Mouse (Mus musculus): ENCODE measurements at regions not wholly inside any gene's neighbourhood (a gene's known extent, or its start where the extent isn't known, plus 50 kb on each side); places are given as distances from the start of the nearest gene placed in this dataset.

DNA sequence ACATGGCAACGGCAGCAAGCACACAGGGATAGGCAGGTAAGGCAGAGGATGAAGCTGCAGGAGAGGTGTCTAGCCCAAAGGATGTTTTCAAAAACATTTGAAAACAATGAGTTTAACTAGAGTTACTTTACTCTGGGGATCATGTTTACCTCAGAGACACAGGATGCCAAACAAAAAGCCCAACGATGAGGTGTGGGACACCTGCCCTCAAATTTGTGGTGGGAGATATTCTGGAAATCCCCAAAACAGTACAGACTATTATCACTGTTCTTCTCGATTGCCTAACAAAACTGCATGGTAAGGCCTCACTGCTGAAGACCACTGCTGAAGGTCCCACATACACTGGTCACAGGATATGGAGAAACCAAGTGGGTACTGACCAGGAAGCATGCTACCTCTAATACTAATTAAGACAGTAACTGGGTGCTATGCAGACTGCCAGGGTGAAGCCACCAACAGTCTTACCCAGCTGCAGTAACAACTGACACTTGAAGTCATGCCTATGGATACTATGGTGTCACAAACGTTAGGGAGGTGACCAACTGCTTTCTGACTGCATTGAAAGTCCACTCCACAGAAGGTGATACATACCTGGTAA is 197.1 kb upstream of the Mkln1 start:
- no peak for DNase-seq

DNA sequence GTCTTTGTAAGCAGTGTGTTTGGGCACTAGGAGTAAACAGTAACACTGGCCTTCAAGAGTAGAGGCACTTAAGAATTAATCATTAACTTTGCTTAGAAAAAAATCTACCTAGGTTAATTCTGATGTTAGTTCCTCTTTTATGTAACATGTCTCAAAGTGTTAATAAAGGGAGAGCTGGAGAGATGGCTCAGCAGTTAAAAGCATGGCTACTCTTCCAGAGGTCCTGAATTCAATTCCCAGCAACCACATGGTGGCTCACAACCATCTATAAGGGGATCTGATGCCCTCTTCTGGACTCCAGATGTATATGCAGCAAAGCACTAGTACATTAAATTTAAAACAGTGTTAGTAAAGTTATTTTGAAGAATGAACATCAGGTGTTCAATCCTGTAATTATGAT is 195.9 kb upstream of the Mkln1 start:
- DNase-seq, result no peak

DNA sequence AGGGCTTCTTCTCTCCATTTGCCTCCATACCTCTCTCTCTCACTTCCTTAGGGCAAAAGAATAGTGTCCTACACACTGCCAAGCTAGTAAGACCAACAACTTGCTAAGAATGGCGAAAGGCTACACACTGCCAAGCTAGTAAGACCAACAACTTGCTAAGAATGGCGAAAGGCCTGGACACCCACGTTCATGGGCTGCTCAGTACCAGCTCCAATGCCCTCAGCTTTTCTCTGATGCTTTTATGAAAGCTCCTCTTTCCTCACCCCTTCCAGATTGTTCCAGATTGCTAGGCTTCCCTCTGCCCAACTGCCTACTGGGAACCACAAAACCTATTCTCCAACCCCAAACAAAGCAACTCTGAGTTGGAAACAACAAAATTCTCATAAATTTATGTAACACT is 194.1 kb upstream of the Mkln1 start:
- DNase-seq, result no peak

DNA sequence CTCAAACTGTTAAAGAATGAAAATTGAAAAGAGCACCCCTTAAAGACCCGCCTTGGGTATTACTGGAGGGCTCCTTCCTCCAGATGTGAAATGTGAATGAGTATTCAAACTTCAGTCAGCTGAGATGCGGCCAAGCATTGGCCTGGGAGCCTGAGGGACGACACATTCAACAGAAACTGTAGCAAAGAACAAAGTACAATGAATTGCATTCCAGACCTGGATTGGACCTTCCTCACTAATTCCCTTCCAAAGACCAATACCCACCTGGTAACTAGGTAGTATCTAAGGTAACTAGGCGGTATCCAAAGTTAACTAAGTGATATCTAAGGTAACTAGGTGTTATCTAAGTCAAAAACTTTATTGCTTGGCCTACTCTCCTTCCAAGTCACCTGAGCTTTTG is 193.7 kb upstream of the Mkln1 start:
- no peak for DNase-seq

DNA sequence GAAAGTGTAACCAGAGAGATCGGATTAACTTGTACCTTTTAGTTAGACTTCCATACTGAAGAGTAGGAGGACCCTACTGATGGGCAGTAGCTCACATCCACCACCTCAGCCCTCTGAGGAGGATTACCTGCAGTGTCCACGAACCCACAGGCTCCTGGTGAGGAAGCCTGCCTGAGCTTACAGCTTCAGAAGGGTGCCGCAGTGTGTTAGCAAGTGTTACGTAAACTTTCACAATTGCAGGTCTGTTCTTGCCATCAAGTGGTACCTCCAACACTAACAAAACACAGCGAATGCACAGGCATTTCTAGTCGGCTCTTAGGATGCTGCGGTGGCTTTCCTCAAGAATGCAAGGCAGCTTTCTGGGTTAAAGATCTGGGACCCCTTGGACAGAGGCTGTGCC is 192.4 kb upstream of the Mkln1 start:
- DNase-seq, result no peak

DNA sequence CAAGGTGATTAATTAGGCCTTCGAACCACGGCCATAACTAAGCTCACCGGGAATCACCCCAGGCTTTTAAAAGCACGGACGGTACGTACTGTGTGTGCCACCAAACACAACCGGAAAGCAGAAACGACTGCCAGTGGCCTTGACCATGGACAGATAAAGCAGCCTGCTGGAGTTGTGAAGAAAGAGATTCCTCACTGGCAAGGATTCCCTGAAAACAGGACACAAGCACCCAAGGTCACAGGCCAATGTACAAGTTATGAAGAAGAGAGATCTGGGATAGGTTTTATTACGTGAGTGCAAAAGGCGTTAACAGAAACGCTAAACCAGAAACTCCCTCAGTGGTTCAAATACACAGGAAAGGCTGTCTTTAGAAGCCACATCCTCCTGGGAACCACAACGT is 191.3 kb upstream of the Mkln1 start:
- DNase-seq, result no peak

DNA sequence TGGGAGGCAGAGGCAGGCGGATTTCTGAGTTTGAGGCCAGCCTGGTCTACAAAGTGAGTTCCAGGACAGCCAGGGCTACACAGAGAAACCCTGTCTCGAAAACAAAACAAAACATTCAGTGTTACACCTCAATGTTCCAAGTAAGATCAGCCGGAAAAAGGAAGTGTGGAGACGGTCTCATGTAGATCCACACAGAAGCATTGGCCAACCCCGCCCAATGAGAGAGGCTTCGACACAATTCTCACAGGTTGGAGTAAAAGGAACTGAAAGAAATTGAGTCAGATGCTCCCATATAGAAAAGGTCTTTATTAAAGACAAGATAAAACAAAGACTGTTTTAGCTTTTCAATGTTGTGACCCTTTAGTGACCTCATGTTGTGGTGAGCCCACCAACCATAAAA is 190.3 kb upstream of the Mkln1 start:
- no peak for DNase-seq

DNA sequence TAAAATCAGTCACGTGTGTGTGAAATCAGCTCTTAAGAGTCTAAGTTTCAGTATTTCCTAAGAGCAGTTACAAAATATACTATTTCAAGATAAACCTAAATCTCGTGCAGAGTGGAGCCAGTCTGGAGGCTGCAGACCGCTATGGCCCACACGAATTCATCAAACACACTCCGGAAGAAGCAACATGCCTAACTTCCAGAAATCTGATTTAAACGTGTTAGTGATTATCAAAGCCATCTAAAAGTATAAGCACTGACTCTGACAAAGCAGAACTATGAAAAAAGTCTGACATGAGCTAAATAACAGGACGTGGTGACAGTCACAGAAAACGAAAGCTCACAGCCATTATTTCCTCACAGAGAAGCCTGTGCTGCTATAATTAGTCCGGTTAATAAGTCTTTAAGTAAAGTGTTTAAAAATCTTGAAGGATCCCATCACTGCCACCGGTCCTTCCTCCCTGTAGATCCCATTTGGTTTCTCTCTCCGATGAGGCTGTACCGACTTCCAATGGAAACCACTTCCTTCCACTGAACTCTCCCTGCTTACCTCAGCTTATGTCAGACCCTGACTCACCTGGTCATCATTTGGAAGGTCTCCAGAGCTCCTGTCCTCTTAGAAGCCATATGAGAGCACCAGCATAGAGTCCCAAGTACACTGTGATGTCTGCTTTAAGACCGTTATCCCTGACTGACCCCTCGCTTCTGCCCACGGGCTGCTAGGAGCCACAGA is 189.0 kb upstream of the Mkln1 start:
- no peak for DNase-seq

DNA sequence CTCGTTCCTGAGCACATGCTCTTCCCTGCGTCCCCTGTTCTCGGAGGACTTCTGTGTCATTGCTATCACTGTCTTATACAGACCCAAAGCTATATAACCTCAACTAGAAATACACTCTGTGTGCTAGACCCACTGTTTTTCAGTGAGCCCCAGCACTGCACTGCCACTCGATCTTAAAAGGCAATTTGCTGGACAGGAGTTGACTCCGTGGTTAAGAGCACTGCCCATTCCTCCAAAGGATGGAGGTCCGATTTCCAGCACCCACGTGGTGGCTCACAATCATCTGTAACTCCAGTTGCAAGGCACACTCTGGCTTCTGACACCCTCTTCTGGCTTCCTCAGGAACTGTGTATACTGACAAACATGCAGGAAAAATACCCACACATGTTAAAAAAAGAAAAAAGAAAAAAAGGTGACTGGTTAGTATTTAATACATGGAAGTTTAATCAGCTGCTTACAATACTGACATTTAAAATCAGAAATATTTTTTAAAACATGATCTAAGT is 188.3 kb upstream of the Mkln1 start:
- DNase-seq, result no peak

DNA sequence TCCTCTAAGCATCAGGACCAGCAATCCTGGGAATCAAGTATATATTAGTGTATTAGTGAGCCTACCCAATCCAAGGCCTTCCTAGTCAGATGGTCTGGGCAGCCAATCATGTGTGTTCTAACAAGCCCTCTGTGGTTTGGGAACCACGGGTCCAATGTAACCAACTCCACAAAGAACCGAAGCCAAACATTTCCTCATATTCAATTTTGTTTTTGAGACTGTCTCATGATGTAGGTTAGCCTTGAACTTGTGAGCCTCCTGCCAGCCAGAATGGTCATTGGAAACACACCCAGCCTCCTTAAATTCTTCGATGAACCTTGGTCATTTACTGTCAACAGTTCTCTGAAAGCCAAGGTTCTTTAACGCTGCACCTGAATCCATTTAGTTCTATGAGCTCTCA is 187.4 kb upstream of the Mkln1 start:
- DNase-seq, result no peak

DNA sequence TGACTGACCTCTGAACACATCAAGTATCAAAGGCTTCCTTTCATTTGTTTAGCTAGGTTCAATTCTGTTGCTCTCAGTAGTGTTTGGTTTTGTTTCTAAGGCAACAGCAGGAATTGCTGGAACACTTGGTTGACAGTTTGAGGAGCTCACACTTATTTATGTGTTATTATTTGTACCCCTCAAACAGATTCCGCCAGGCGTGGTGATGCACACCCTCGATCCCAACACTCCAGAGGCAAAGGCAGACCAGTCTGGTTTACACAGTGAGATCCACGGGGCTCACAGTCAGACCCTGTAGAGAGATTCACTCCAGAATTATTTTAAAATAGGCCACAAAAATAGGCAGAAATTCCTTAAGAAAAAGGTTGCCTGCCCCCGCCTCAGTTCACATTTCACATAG is 186.9 kb upstream of the Mkln1 start:
- DNase-seq, result no peak

DNA sequence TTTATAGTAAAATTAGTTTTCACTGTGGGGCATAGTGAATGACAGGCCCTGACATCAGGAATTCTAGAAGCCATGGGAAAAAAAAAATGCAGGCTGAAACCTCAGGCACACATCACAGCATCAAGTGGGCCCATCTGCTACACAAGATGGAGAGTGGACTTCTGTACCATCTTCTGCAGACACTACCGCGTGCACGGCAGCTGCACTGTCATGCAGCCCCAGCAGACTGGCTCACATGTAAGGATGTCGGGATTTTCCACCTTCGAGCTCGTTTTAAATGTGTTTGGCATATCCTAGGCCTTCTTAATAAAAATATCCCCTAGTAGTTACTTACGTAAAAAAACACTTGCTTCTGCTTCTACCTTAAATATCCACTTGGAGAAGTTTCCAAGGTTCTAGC is 186.5 kb upstream of the Mkln1 start:
- no peak for DNase-seq

DNA sequence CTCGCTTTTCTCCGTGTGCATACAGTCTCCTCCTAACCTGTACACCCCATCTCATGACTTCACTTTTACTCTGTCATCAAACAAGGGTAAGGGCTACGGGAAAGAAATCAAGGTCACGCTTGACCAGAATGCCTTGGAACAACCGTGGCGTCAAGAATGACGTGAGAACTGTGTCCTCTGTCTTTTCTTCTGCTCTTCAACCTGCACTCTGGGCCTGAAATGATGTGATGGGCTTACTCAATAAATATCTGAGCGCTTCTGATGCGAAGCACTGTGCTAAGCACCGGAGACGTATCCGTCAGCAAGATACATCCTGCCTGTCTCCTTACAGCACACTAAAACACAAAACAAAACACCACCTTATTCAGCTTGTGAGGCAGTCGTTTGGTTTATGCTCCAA is 185.8 kb upstream of the Mkln1 start:
- no peak for DNase-seq

DNA sequence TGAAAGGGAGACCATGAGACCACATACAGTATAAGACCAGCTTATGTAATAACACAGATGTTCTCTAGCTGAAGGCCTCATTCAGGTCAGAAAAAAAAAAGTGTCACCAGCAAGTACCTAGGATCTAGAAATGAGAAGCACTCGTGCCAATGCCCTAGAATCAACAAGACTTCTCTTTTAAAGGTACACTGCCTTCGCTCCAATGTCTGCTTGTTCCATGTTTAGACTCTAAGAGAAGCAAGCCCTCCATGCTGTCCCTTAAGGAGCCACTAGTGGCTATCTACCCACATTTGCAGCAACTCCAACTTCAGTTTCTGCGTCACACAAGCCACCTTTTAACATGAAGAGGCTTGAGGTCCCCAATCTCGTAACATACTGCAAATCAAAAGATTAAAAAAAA is 185.4 kb upstream of the Mkln1 start:
- DNase-seq, result no peak

DNA sequence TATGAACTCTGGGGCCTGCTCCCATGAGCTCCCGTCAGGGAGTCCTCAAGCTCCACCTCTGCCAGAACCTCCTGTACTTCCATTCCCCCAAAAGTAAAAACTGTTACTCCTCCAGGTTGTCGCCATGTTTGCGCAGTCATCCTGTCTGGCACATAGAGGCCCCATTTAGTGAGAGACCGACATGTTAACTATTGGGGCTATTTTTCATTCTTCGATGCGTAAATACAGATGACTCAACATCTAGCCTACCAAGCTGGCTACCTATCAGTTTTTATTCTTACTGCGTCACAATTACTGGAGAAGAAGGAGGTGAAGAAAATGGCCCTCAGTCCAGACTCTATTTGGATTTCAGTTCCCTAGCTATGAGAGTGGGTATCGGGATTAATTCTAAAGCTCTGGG is 182.9 kb upstream of the Mkln1 start:
- no peak for DNase-seq

DNA sequence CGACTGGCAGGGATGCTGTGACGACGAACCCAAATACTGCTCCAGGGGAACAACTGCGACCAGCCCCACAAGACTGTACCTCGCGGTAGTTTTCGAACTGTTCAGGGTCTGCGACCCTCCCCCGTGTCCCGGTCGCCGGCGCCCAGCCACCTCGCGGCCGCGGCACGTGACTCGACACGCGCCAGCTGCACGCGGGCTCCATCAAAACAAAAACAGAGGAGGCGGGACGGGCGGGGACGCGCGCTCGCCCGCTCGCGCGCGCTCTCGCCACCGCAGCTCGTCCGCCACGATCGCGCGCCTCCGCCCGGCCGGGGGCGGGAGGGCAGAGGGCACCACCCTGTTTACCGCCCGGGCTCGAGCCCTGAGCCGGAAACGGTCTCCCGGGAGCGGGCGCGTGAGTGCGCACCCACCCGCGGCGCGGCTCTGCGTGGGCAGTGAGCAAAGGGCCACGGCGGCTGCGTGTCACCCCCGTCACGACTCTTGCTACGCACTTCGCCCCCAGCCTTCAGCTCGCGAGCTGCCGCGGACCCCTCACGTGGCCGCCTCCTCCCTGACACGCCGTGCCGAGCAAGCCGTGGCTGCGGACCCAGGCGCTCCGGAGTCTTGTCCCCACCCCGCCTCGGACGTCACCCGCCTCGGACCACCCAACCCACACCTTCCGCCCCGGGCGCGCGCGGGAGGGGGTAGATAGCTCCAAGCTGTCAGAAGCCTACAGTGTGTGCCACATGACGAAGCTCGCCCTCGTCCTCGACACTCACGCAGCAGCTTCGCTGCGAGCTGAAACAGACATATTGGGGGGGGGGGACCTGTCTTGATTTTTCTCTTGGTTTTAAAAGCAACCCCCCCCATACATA is 182.1 kb upstream of the Mkln1 start:
- peak; percentile 89 for DNase-seq

DNA sequence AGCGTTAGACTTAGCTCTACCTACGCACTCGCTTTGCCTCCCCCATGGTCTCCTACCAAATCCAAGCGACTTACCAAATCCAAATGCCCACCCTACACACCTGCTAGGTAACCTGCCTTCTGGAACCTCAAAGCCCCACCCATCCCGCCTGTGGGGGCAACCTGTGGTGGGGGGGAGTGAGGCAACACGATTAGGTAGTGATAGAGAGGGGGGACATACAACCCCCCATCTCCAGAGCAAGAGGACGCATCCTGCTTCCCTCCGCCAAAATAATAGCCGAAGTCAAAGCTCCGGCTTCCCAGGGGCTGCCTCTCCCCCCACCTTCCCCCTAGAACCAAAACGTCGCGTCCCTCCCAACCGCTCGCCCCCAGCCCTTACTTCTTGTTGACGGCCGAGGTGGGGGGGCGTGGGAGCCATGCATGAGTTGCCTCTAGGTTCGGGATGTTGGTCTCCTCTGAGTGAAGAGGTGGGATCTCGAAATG is 181.4 kb upstream of the Mkln1 start:
- DNase-seq, result peak; percentile 42

DNA sequence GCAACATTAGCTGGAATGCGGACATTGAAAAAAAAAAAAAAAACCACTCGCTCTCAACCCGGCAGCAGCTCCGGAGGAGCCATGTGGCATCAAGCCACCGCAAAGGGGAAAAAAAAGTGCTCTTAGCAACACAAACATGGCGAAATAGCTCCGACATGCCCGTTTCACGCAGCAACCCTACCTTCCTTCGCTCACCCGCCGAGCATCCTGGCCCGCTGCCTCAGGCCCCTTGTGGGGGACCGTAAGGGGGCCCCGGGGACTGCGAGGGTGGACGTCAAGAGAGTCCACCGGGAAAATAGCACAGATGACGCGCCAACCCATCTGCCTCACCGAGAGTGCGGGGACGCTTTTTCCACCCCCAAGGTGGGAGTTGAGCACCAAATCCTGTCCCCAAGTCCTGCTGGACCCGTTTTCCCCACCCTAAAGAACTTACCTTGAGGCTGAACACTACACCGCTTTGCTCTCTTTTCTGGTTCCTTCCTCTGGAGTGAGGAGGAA is 180.8 kb upstream of the Mkln1 start:
- DNase-seq, result peak; percentile 52

DNA sequence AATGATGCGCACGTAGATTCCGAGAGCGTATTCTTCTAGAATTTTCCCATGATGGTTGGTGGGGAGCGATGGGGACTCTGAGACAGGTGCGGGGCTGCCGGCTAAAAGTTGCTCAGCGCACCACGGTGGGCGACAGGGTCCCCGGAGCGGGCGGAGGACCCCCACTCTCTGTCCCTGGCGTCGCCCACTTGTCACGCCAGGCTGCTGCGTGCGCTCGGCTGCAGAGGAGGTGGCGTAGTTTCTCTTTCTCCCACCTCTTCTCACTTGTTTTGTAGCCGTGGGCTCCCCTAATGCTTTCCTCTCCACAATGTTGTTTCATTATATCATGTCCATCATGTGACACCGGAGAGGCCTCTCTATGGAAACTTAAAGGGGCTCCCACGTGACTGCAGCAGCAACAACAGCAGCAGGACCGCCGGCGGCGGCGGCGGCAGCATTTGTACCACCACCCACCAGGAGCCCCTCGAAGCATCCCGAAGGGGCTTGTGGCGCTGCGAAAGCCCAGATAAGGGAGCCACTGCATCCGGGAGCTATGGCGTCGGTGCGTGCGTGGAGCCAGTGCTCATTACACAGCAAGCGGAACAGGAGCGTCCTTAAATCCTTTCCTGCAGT is 180.3 kb upstream of the Mkln1 start:
- peak; percentile 48 for DNase-seq

DNA sequence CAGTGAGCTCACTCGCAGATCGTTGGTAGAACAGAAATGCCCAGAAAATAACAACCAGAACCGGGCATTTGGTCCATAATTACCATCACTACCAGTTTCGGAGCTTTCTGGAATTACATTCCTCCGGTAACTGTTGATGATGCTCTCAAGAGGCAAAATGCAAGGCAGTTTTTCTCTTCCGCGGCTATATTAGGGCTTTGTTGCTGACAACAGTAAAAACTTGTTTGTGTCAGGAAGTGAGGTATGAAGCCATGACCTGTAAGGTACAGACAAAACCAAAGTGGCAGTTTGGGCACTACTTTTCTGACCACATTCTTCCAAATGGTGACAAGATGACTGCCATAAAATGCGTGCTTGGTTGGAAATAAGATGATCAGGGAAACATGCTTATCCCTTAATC is 179.7 kb upstream of the Mkln1 start:
- DNase-seq, result no peak

DNA sequence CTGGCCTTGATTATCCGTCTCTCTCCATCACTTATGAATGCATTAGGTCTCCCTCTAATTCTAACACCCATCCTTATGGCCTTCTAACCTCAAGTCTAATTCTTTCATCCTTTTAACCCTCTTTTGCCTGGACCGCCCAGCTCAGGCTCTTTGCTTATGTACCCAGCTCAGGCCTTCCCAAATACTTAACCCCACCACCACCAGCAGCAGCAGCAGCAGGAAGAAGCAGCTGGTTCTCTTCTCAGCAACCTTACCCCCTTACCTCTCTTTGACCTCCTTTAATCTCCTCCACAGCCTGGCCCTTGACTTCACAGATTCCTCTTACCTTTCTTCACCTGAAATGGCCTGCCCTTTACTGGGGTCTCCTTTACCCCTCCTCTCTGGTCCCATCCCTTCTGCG is 178.8 kb upstream of the Mkln1 start:
- no peak for DNase-seq

DNA sequence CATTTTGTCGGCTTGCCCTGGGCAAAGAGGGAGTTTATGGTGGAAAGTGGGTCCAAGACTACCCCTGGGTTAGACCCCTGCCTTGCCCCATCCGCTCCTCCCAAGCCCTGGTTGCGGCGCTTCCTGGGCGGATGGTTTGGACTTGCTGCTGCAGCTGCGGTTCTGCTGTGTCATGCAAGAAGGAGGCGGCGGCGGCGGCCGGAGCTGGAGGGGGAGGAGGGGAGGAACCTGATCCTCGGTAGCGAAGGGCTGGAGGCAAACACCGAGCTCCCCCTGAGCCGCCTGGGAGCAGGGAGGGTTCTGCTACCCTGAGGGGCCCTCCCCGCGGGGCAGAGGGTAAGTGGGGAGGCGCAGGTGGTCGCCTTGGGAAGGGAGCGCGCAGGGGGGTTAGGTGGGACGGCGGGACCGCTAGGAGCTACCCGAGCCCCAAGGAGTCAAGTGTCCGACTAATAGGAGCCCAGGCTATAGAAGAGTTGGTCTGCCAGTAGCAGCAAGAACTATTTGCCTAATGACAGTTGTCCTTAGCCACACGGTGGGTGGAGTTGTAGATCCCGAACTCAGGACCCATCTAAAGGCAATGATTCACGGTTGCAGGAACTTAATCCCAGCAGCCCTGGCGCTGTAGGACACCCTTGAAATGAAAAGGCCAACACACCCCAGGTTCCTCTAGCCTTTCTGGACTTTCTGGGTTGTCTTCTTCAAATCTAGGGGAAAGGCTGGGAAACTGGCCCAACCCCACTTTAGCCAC is 178.2 kb upstream of the Mkln1 start:
- peak; percentile 60 for DNase-seq
